Mouse (Mus musculus): ENCODE measurements around the gene Pex11g.

- no peak for TF ChIP-seq CTCF (IDR thresholded peaks at IDR 0.05; ENCODE audit: low read depth)
- TF ChIP-seq EP300 (IDR thresholded peaks at IDR 0.05; ENCODE audit: low read depth): no peak
Measured at GRCm38 (mm10) chr8:3517117-3517495, 49.6 kb upstream of the Pex11g start.

Measured in heart, postnatal 0 days (tissue).